Mouse (Mus musculus): ENCODE measurements around the gene Ckb.
"Not testable (repeated sequence)": the region's sequence is repeated elsewhere in the genome, so short reads cannot be mapped to it uniquely, and the experiment has no call there.

The Ckb gene

DNA sequence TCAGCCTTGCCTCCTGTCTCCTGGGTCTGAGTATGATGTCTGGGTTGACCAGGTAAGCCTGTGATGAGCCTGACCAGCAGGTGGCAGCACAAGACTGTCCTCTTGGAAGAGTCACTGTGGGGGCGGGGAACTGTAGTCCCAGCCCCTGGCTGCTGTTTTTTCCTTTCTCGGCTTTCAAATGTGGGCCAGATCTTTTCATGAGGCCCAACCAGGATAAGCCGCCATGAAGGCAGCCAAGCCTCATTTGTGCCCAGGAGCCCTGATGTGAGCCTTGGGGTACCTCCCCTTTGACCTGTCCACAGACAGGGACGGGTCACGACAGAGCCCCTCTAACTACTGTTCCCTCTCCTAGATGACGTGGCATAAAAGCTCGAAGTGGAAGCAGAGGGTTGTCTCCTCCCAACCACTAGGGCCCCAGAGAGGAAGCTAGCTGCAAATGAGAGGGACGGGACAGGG lies 3.7 kb downstream of the Ckb start:
- DNase-seq (ENCODE audit: low read depth): peak; percentile 77

DNA sequence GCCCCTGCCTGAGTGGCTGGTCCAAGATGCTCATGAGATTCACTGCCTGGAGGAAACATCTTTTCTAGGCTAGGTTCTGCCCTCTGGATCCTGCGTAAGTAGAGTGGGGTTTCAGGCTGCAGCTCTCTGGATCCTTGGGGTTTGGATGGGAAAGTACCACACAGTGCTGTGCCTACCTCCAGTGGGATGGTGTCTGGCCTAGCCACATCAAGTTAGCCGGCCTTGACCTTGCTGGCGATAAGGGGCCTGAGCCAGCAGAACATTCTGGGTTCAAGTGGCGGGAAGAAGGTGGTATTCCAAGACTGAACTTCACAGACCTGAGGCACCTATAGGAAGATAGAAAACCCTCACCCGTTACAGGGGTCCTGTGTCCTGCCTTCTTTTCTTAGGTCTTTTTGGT lies 4.7 kb downstream of the Ckb start:
- DNase-seq (ENCODE audit: low read depth): no peak

DNA sequence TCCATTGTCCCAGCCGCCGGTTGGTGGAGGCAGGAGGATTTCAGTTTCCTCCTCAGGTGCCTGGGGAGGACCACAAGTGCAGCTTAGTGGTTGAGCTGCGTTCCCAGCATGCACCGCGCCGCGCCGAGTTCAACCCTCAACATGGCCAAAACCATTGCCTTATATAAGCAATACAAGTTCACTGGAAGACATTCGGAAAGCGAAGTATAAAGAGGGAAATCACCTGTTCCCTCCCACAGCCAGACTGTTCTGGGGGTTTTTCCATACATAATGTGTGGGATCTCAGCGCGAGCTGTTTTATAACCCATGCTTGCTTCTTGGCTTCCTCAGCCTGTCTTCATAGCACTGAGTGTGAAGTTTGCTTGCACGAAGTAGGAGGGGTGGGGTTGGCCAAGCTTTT lies 5.8 kb downstream of the Ckb start:
- DNase-seq (ENCODE audit: low read depth): no peak

DNA sequence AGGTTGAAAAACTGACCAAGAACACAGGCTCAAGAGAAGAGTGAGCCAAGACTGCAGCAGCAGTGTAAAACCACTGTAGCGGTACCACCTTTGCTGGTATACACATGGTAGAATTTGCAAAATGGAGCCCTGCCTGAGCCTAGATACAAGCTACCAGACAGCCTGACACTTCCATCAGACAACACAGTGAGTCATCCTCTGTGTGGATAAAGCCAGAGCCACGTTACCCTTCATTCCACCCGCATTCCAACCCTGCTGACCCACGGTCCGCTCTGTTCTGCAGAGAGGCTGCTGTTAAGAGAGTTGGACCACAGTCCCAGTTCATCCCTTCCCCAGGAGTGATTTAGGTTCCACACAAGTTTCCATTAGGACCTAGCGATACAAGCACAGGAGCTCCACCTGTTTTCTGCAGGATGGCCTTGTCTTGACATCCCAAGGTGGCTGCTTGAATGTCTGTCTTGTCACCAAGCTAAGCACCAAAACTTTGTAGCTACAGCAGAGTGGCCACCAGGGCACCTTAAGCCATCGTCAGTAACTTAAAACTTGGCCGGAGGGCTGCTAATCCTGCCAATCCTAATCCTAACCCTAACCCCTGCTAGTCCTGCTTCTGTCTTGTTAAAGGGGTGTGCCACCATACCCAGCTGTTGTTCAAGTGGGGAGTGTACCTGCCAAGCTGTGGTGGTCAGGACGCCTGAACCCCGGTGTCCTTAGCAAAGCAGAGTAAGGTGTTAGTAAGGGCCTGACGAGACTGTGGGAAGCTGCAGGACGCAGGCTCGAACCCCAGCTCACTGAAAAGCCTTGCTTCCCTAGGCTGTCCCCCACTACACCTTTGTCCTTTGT lies 6.9 kb downstream of the Ckb start:
- DNase-seq (ENCODE audit: low read depth): no peak

DNA sequence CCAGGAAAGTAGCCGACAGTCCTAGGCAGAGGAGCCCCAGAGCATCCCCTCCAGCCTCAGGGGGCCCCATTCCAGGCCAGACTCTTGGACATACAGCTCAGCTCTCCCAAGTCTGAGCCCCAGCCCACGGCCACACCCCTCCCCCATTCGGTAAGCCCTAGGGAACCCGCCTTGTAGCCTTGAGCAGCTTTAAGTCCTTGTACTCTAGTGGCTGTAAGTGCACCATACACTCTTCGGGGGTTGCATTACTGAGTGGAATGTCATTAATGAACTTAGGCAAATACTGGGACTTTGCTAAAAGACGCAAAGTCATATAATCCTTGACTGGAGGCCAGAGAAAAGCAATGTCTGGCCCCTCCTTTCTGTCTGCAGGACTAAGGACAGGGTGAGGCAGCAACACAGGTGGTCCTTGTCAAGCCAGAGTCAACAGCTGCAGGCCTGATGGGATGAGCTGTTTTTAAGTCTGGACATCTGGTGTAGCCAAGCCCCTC lies 7.9 kb downstream of the Ckb start:
- DNase-seq (ENCODE audit: low read depth): no peak

DNA sequence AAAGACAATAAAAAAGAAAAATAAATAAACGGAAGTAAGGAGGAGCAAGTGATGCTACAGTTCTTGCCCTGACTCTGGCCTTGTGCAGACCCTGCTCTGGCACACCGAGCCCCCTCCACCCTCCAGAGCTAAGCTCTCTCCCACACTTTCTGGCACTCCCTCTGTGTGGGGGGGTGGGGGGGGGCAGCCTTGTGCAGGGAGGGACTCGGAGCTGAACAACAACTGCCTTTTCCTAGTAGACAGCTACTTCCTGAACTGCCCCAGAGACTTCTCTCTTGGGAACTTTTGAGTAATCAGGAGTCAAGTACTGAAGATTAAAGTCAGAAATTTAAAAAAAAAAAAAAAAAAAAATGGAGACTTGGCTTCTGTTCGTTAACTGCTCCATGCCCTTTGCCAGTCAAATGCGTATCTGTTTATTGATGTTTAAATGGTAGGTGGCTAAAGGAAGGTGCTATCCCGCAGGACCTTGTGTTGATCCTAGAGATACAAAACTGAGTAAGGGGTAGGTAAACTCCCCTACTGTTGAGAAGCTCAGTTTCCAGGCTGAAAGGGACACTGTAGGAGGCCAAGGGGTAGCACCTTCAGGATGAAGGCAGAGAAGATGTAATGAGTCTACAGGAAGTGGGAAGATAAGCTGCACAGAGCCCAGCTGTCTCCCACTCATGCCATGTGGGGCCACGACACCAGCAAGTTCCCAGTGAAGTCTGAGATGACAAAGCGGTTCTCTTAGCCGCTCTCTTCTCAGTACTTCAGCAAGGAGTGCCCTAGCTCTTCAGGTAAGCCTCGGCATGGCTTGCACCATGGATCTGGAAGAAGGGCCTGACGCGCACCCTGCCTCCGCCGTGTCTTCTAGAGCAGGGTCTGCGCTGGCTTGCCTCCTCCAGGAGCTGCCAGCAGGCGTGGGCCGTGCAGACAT lies 8.7 kb downstream of the Ckb start:
- no peak for DNase-seq (ENCODE audit: low read depth)

DNA sequence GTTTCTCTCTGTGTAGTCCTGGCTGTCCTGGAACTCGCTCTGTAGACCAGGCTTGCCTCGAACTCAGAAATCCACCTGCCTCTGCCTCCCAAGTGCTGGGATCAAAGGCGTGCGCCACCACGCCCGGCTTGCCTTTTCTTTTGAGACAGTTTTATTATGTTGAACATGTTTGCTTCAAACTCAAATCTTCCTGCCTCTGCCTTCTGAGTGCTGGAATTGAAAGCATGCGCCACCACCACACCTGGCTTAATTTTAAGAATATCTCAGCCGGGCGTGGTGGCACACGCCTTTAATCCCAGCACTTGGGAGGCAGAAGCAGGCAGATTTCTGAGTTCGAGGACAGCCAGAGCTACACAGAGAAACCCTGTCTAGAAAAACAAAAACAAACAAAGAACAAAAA lies 10.6 kb downstream of the Ckb start:
- not testable (repeated sequence) for DNase-seq (ENCODE audit: low read depth)

DNA sequence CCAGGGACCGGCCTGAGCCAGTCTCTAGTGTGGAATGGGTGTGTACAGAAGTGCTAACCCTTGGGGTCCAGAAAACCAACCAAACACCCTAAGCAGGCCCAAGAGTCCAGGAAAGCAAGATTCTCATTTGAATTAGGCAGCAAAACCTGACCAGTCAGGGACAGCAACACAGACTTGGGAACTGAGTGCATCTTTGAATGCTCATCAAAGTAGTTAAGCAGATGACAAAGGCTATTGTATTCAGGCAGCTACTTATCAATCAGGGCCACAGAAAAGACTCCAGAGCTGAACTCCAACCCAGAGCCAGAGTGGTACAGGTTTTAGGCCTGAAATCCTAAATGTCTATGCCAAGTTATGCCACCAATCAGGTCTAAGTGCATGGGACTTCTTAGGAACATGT lies 11.5 kb downstream of the Ckb start:
- no peak for DNase-seq (ENCODE audit: low read depth)

DNA sequence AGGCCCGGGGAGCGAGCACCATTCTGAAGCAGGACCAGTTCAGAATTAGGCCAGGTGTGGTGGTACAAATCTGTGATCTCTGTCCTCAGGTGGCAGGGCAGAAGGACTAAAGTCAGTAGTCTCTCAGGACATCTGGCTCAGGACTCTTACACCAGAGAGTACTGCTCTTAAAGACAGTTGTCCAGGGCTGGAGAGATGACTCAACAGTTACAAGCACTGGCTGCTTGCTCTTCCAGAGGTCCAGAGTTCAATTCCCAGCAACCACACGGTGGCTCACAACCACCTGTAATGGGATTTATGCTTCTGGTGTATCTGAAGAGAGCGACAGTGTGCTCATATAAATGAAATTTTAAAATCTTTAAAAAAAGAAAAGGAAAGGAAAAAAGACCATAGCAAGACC lies 12.8 kb downstream of the Ckb start:
- DNase-seq (ENCODE audit: low read depth): no peak

DNA sequence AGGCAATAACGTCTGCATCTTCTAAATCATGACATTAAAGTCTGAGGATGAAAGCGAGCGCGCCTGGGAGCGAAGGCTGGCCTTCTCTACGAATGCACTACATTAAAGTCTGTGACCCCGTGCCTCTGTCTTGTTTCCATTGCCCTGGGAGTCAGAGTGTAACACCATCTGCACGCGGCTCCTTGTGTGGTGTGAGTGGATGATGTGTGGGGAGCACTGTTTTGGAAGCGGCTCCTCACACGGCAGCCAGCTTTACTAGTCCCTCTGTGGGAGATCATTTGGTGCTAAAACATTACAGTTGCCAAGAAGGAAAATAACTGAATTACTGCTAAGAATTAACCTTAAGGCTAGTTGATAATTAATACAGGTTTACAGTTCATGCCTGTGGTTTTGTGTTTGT lies 16.4 kb downstream of the Ckb start:
- DNase-seq (ENCODE audit: low read depth): no peak

DNA sequence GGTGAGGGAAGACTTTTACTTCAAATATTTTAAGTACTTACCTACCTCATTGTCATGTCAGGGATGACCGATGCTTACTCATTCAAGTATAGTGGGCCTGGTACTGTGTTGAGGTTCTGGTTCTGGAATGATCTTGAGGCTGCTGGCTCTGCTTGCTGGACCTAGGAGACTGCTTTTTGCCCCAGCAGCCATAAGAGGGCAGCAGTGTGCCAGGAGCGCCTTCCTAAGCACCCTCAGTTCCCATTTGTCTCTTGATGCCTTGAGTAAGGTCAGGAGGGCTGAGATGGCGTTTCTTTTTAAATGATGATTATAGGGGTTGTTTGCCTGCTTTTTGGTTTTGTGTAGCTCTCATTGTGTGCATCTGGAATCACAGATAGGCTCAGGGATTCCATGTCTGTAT lies 18.7 kb downstream of the Ckb start:
- no peak for DNase-seq (ENCODE audit: low read depth)

DNA sequence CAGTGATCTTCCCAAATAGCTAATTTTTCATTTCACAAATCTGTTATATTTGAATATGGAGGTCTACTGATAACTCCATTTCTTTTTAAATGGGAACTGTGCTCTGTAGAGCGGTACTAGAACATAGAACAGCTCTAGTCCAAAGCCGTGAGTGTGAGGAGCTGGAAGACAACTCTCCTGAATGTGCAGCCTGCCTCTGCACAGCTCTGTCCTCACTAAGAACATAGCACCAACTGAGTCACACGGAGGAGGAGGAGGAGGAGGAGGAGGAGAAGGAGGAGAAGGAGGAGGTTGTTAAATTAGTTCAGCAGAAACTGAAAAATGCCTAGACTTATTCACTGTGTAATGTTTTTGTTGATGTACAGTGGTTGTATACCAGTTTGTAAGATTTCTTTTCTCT lies 19.2 kb downstream of the Ckb start:
- no peak for DNase-seq (ENCODE audit: low read depth)

DNA sequence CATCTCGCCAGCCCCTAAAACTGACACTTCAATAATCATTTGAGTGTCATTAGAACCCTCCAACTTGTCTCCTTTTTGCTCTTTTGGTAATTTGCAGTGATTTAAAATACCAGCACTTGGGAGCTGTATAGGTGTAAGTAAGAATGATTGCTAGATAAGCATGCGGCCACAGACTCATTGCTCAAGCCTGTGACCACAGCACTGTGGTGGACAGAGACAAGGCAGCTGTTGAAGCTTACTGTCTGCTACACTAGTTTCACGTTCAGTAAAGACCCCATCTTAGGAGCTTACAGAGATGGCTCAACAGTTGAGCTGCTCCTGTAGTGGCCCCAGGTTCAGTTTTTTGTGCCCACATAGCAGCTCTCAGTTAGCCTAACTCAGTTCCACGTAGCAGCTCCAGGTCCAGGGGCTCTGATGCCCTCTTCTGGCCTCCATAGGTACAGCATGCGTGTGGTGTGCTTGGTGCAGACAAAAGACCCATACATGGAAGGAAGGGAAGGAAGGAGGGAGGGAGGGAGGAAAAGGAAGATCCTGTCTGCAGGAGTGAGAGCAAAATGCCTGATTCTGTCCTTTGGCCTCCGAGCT lies 24.0 kb downstream of the Ckb start:
- DNase-seq (ENCODE audit: low read depth): no peak

All from fibroblast of lung, adult 2 months (primary cell).